Mouse (Mus musculus) right cerebral cortex, adult 18-20 months (tissue): ENCODE results near the gene Fndc3b.
A peak's percentile ranks its signal among the peaks of the same experiment; 100 is the strongest.

ENCODE experiments used
- DNase-seq: peaks from one replicate; pipeline ENCODE4 v3.0.0; 2022; ENCODE audit warnings: mixed read lengths

Gene Fndc3b

GRCm38 (mm10) chr3:27615479-27615878 lies 95.6 kb downstream of the Fndc3b start:
- no peak for DNase-seq

GRCm38 (mm10) chr3:27613828-27614227 lies 97.3 kb downstream of the Fndc3b start:
- DNase-seq = no peak

GRCm38 (mm10) chr3:27613011-27613410 lies 98.1 kb downstream of the Fndc3b start:
- no peak for DNase-seq

- no peak for DNase-seq
Measured at GRCm38 (mm10) chr3:27611986-27612385, 99.1 kb downstream of the Fndc3b start.

- no peak for DNase-seq
Measured at GRCm38 (mm10) chr3:27610547-27610946, 100.6 kb downstream of the Fndc3b start.

GRCm38 (mm10) chr3:27610089-27610488 lies 101.0 kb downstream of the Fndc3b start:
- DNase-seq = no peak

- no peak for DNase-seq
Measured at GRCm38 (mm10) chr3:27607796-27608151, 103.3 kb downstream of the Fndc3b start.

GRCm38 (mm10) chr3:27607081-27607795 lies 103.9 kb downstream of the Fndc3b start:
- DNase-seq = peak; percentile 44

GRCm38 (mm10) chr3:27606626-27607025 lies 104.5 kb downstream of the Fndc3b start:
- no peak for DNase-seq

- DNase-seq = no peak
Measured at GRCm38 (mm10) chr3:27605613-27606012, 105.5 kb downstream of the Fndc3b start.

- DNase-seq = no peak
Measured at GRCm38 (mm10) chr3:27605081-27605480, 106.0 kb downstream of the Fndc3b start.

GRCm38 (mm10) chr3:27604629-27605028 lies 106.5 kb downstream of the Fndc3b start:
- DNase-seq = no peak

GRCm38 (mm10) chr3:27603905-27604620 lies 107.0 kb downstream of the Fndc3b start:
- DNase-seq = no peak

- no peak for DNase-seq
Measured at GRCm38 (mm10) chr3:27600645-27601044, 110.5 kb downstream of the Fndc3b start.

GRCm38 (mm10) chr3:27600197-27600596 lies 110.9 kb downstream of the Fndc3b start:
- DNase-seq = no peak

- no peak for DNase-seq
Measured at GRCm38 (mm10) chr3:27598437-27599382, 112.4 kb downstream of the Fndc3b start.

- no peak for DNase-seq
Measured at GRCm38 (mm10) chr3:27593485-27594138, 117.5 kb downstream of the Fndc3b start.

- DNase-seq = no peak
Measured at GRCm38 (mm10) chr3:27592728-27593484, 118.2 kb downstream of the Fndc3b start.

- no peak for DNase-seq
Measured at GRCm38 (mm10) chr3:27590823-27591222, 120.3 kb downstream of the Fndc3b start.

- DNase-seq = no peak
Measured at GRCm38 (mm10) chr3:27589305-27589704, 121.8 kb downstream of the Fndc3b start.

- DNase-seq = no peak
Measured at GRCm38 (mm10) chr3:27588604-27589003, 122.5 kb downstream of the Fndc3b start.
